ENCODE assay signal across 24 mouse cellular contexts in the genomic region with DNA sequence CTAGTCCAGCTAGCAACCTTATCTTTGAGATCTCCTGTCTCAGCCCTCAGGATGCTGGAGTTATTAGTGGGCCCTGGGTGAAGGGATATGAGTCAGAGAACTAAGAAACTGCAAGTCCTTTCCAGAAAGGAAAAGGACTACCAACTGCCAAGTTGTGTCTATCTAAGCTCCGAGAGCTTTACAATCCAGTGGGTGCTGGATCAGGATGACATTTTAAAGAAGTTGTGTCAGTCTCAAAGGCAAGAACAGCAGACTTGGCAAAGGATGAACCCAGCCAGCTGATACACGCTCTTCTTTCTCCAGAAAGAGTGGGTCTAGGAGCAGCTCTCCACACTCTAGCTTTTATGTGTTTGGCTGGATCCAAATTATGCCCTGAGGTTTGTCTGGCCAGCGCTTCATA.
"Had no signal": no experiment of that assay in that cellular context is flagged by ENCODE, and none has a peak within 500 bp of the region (broad histone marks: within the 10 kb centered on the region; RNA-seq: fewer than 3 reads in every experiment).

No protein-coding gene starts in this region.

- H3K4me3 ChIP-seq: gastrocnemius, adult 2 months; heart, adult 2 months; heart, embryonic 13.5 days; heart, embryonic 15.5 days; hindbrain, embryonic 13.5 days; hindbrain, embryonic 15.5 days; left cerebral cortex, adult 2 months; limb, embryonic 10.5 days; limb, embryonic 12.5 days; liver, embryonic 13.5 days had no signal

- H3K27me3 ChIP-seq: heart, embryonic 13.5 days; heart, embryonic 15.5 days; hindbrain, embryonic 13.5 days; hindbrain, embryonic 15.5 days; limb, embryonic 12.5 days; liver, embryonic 13.5 days had no signal

- DNase-seq: gastrocnemius, adult 2 months; gastrocnemius, postnatal 10 days; gastrocnemius, postnatal 25 days; heart, adult 2 months; heart, postnatal 14 days; heart, postnatal 36 days; kidney, adult 18-20 months; kidney, adult 8-10 months; kidney, postnatal 10 days; kidney, postnatal 25 days; kidney, postnatal 4 days; liver; liver, embryonic 13.5 days had no signal

- H3K36me3 ChIP-seq: heart, embryonic 13.5 days; heart, embryonic 15.5 days; hindbrain, embryonic 13.5 days; hindbrain, embryonic 15.5 days; limb, embryonic 10.5 days; limb, embryonic 12.5 days; liver, embryonic 13.5 days had no signal

- H3K4me1 ChIP-seq: heart, embryonic 13.5 days; heart, embryonic 15.5 days; hindbrain, embryonic 13.5 days; hindbrain, embryonic 15.5 days; limb, embryonic 10.5 days; limb, embryonic 12.5 days; liver, embryonic 13.5 days had no signal

- H3K27ac ChIP-seq: gastrocnemius, adult 2 months; heart, adult 2 months; heart, embryonic 13.5 days; heart, embryonic 15.5 days; hindbrain, embryonic 13.5 days; hindbrain, embryonic 15.5 days; hindbrain, postnatal 0 days; left cerebral cortex, adult 2 months; limb, embryonic 10.5 days; limb, embryonic 12.5 days; liver, embryonic 13.5 days had no signal

- H3K9ac ChIP-seq: heart, embryonic 13.5 days; heart, embryonic 15.5 days; hindbrain, embryonic 13.5 days; hindbrain, embryonic 15.5 days; limb, embryonic 12.5 days; liver, embryonic 13.5 days had no signal

- H3K4me2 ChIP-seq: heart, embryonic 11.5 days; heart, embryonic 13.5 days; heart, embryonic 15.5 days; hindbrain, embryonic 13.5 days; hindbrain, embryonic 15.5 days; limb, embryonic 12.5 days; liver, embryonic 11.5 days; liver, embryonic 13.5 days had no signal

- H3K9me3 ChIP-seq: heart, embryonic 13.5 days; heart, embryonic 15.5 days; hindbrain, embryonic 13.5 days; hindbrain, embryonic 15.5 days; limb, embryonic 10.5 days; limb, embryonic 12.5 days; liver, embryonic 13.5 days had no signal

- ATAC-seq: hindbrain, postnatal 0 days; intestine, postnatal 0 days had no signal
